Mouse (Mus musculus): Measurements from ENCODE around the gene Miip.

Miip gene

GRCm38 (mm10) chr4:147868450-147869031 is at the start of gene Miip, which contains the start of gene Fv1:
Gene Miip, minus strand, starts transcription at chr4:147868816.
Gene Fv1, plus strand, starts transcription at chr4:147868979.
- DNase-seq: peak; percentile 96

DNA sequence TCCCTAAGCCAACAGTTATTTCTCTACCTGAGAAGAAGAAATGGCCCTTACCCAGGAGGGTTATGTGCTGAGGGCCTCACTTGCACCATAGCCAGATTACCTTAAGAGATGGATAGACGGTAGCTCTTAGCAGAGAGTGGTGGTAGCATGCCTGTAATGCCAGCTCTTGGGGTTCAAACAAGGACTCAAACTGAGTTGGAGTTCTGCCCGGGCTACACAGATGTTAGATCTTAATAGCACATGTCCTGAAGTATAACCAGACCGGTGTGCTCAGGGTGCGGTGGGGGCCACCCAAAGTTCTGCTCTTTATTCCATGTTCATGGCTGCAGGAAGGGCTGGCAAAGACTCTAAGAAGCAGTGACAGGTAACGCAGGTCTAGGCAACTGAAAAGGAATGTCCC is 40.9 kb upstream of the Miip start:
- DNase-seq: no peak

- peak; percentile 48 for DNase-seq
Measured at GRCm38 (mm10) chr4:147906230-147906629, 37.6 kb upstream of the Miip start.

DNA sequence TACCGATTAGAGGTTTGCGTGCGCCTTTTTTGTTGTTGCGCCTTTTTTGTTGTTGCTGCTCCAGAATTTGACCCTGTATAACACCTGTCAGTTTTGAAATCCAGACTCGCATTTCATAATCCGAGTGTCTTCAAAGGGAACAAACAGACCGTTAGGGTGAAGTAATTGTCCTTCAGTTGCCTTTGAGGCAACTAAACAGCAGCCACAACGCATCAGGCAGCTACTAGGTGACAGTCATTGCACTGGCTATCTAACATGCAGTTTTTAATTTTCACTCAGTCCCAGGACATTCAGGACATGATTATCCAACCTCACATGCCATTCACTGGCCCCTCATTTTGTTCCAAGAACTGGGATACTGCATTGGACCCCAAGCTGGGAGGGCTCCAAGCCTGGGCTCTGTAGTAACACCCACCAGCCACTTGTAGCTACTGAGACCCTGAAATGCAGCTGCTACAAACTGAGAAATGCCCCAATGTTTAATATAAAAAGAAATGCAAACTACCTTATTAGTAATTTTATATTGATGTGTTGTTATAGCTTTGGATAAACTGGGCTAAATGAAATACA is 36.6 kb upstream of the Miip start:
- peak; percentile 64 for DNase-seq

DNA sequence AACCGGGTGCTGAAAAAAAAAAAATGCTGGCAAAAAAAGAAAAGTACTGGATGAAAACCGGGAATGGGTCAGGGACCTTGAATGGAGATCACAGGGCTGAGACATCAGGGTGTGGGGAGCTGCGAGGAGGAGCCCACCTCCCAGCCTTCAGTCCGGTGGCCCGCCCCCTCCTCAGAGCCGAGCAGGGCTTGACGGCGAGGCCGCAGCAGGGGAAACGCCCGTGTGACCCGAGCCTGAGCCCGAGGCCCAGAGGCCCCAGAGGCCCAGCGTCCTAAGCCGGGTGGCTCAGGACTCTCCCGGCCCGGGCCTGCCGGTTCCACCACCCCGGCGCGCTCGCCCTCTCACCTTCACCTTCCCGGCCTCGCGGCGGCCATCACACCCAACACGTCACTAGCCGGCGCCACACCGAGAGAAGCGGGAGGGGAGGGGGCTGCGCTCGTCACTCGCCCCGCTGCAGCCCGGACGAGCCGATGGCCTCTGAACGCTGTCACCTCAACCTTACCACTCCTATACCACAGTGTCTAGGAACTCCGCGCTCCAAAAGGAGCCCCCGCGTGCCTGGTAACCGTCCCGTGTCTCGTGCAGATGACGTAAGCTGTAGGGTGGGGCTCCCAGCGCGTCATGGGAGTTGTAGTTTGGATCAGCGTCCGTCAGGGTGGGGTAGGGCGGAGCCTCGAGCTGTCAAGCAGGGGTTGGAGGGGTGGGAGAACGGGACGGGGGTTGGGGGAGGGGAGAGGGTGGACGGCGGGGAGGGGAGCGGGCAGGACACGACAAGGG is 35.9 kb upstream of the Miip start, which contains the start of gene Mfn2:
TSS of gene Mfn2 (minus strand) at position 392 of the 777 bp plus-strand sequence.
- peak; percentile 92 for DNase-seq

DNA sequence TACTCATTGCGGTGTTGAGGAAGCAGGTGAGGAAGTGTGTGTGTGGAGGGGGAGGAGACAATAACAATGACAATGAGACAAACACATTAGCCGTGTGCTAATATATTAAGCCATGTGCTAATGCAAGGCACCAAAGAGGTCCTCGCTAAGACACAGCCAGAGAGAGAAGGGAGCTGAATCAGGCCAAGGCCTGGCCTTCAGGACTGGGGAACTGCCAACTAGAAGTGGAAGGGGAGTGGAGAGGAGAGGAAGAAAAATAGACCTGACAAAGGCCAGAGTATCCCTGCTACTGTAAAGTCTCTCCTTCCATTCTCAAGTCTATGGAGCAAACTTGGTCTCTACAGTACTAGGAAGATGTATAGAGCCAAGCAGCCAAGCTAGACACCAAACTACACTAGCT is 35.0 kb upstream of the Miip start:
- no peak for DNase-seq

- DNase-seq: no peak
Measured at GRCm38 (mm10) chr4:147902906-147903500, 34.4 kb upstream of the Miip start.

- DNase-seq: no peak
Measured at GRCm38 (mm10) chr4:147900452-147900851, 31.8 kb upstream of the Miip start.

GRCm38 (mm10) chr4:147897348-147897747 is 28.7 kb upstream of the Miip start:
- DNase-seq: no peak

DNA sequence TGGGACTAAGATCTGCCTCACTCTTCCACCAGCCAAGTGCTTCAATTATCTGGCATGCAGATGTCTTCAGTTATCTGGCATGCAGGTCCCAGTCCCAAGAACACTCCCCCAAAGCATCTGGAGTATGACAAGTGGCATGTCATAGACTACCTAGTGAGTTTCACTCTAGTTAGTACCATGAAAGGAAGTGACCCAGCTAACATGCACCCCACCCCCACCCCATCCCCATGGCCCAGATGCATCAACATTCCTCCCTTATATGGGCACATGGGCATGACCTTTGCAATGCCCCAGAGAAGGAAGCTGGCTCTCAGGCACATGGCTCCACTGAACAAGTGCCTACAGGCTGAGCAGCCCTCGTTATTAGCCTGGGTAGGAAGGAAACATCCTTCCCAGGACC is 27.8 kb upstream of the Miip start:
- DNase-seq: no peak

GRCm38 (mm10) chr4:147895815-147896330 is 27.3 kb upstream of the Miip start:
- no peak for DNase-seq

DNA sequence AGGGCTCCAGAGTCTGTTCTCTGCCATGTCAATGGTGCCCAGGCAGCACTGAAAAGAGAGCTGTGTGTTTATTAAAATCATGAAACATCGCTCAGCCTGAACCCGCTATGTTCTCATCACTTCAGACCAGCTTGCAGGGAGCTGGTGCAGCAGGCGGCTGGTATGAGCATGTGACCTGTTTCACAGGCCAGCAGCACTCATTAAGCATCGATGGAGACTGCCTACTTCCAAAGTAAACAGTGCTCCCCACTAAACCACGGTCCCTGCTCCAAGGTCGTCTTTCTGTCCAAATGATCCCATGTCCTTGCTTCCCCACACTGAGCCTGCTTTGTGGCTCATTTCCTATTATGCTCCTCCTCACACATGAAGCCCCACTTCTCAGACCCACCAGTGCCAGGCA is 21.7 kb upstream of the Miip start:
- DNase-seq: no peak

DNA sequence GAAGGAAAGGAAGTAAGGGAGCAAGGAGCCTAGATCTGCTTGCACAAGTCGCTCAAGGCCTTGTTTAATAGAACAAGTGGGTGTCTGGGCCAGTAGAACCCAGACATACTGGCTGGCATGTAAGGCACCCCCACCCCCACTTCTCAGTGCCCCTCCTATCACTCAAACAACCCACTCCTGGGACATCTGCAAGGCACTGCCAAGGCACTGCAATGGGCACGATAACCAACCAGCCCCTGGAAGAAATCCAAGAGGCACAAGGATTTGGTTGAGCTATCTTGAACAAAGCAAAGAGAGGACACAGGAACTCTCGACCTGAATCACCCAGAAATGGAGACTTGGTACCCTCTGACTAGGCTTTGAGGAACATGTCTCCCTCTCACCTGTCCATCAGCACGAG is 19.6 kb upstream of the Miip start:
- DNase-seq: no peak

- DNase-seq: no peak
Measured at GRCm38 (mm10) chr4:147887277-147887676, 18.7 kb upstream of the Miip start.

GRCm38 (mm10) chr4:147886158-147886557 is 17.5 kb upstream of the Miip start:
- DNase-seq: no peak

- no peak for DNase-seq
Measured at GRCm38 (mm10) chr4:147884138-147884537, 15.5 kb upstream of the Miip start.

GRCm38 (mm10) chr4:147883041-147883440 is 14.4 kb upstream of the Miip start:
- no peak for DNase-seq

DNA sequence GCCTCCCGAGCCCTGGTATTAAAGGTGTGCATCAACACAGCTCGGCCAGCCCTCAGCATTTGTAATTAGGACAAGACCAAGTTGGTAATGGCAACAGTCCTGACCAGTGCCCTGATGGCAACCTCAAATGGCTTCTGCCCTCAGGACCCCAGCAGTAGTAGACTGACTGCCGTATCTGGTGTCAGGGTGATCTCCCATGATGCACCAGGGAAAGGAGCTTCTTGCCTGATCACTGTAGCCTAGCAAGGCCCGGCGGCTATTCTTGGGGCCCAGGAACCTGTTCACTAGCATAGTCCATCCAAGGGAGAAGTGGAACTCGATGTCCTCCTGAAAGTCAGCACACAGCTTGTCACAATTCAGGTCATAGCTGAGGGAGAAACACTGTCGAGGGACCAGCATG is 13.2 kb upstream of the Miip start:
- no peak for DNase-seq

DNA sequence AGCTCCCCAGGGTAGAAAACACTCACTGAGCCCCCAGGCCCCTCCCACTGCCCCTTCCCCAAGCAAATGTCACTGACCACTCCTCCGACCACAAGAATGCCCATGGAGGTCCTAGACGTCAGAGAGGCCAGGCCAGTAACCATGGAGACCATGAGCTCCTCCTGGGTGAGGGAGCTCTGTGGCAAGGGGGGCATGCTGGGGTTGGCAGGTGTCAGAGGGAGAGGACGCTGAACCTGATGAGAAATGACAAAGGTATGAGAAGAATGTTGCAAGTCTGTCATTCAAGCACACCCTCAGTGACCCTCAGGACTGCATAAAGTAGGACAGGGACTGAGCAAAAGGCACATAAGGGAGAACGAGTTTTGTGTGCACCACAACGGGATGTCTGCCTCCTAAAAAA is 11.2 kb upstream of the Miip start:
- DNase-seq: no peak

DNA sequence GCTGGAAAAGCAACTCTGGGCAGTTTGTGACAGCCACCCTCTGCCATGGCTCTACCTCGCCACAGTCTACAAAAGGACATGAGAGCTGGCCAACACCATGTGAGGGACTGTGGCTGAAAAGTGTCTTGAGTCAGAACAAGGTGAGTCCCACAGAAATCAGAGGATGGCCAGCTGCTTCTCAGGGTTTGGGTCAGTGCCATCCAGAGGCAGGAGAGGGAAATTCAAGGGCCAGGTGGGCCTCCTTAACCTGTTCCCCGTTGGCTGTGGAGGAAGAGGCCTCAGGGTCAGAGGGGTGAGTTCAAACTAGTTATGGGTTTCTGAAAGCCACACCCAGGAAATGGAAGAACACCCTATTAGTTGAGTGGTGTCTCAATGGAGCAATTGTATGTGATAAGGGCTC is 10.8 kb upstream of the Miip start:
- no peak for DNase-seq

- no peak for DNase-seq
Measured at GRCm38 (mm10) chr4:147878537-147878936, 9.9 kb upstream of the Miip start.

DNA sequence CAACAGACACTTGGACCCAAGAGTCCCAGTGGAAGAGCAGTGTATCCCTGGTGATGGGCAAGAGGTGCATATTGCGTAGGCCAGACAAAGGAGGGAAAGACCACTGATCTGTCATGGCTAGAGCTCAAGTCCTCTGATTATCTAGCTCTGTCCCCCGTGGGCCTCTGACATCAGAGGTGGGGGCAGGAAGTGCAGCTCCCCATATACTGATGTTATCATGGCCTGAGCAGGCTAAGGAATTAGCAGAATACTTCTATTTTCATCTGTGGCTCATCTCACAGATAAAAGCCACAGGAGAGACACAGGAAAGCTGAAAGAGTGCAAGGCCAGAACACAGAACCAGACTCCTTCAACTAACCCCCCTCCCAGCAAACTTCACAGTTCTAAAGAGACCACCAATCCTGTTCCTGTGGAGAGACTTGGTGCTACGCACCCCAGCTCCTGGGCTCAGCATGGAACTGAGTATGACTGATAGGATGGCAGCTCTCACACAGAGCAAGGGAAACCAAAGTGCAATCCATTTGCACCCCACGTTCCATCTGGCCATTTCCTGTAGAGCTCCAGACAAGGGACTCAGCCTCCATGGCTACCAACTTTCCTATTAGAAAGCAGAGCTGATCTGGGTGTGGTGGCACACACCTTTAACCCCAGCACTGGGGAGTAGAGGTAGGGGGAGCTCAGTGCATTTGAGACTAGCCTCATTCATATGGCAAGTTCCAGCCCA is 7.4 kb upstream of the Miip start:
- DNase-seq: no peak

DNA sequence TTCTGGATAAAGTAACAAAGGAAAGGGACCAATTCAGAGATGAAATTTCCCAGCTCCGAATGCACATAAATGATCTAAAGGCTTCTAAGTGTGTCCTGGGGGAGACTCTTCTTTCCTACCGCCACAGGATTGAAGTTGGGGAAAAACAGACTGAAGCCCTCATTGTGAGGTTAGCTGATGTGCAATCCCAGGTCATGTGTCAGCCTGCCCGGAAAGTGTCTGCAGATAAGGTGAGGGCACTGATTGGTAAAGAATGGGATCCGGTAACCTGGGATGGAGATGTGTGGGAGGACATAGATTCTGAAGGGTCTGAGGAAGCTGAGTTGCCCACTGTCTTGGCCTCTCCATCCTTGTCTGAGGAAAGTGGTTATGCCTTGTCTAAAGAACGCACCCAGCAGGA is 622 bp upstream of the Miip start:
- DNase-seq: no peak
